In the genomic region with DNA sequence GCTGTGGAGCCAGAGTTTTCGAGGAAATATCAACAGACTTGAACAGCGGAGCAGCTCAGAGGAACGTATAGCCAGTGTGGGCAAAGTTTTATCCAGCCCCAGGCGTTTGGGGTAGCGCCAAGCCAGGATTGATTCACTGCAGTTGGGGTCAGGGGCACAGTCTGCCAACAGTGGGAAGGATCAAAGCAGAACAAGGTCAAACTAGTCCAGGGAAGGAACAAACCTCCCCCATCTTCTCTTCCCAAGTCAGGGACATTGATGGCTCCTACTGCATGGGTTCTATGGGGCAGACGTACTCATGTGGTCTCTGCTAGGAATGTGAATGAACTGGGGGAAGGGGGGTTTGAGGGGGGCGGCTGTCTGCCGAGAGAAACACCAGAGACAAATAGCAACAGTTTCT, we compare ENCODE assay signal across 8 mouse cellular contexts. TPM values are rescaled to one million over a fixed set of nuclear protein-coding genes. Genes with fewer than 3 reads are reported as not detected.
DNase-seq lines count a peak whose midpoint lies in the region; ATAC-seq and TF ChIP-seq lines count a peak whose summit lies in the region.
"Had no signal": no experiment of that assay in that cellular context is flagged by ENCODE, and none has a peak within 500 bp of the region (broad histone marks: within the 10 kb centered on the region; RNA-seq: fewer than 3 reads in every experiment).

No protein-coding gene starts in this region.

- H3K4me2 ChIP-seq in midbrain, embryonic 14.5 days (ENCODE audit: low read length), result no peak overlapping the region

- no peak overlapping the region for H3K9ac ChIP-seq in midbrain, embryonic 14.5 days (replicated peaks; ENCODE audit: low read length)

- DNase-seq in adrenal gland, adult 2 months, result peak; percentile 90
- DNase-seq in embryo, embryonic 10.5 days (ENCODE audit: low spot score), result peak; percentile 77
- peak; percentile 37 for DNase-seq in kidney, adult 9 months
- DNase-seq in midbrain, embryonic 14.5 days, result peak; percentile 44
- DNase-seq in right cerebral cortex, postnatal 10 days (ENCODE audit: low spot score in 2 of 2), result no peak
- DNase-seq in right cerebral cortex, adult 2 months (ENCODE audit: low spot score in 2 of 2), result no peak
- DNase-seq in lung, adult 2 months, result no peak

- H3K9me3 ChIP-seq in midbrain, embryonic 14.5 days (ENCODE audit: control insufficient read depth, low read length), result no peaks in the 10 kb centered on the region

- TF ChIP-seq POLR2A in lung, adult 2 months (IDR thresholded peaks at IDR 0.05; ENCODE audit: borderline replicate concordance, extremely low read depth, low read depth, low read length), result no peak

- H3K4me3 ChIP-seq in midbrain, embryonic 14.5 days (replicated peaks; ENCODE audit: low read depth, low read length), result no peak overlapping the region
- no peak overlapping the region for H3K4me3 ChIP-seq in lung, adult 2 months (replicated peaks; ENCODE audit: extremely low read depth, low read depth, low read length)

- no peak for ATAC-seq in midbrain, embryonic 14.5 days (ENCODE audit: low FRiP score, low TSS enrichment)

- H3K27me3 ChIP-seq in midbrain, embryonic 14.5 days (ENCODE audit: control insufficient read depth, insufficient read depth, low read length), result no peaks in the 10 kb centered on the region

- WGBS in midbrain, embryonic 14.5 days, result 40% methylated on average over 8 of the region's 8 CpGs
- 18% methylated on average over 8 of the region's 8 CpGs for WGBS in lung, adult 2 months

- no peaks in the 10 kb centered on the region for H3K36me3 ChIP-seq in midbrain, embryonic 14.5 days (ENCODE audit: control insufficient read depth, insufficient read depth, low read length)

- no peak overlapping the region for H3K27ac ChIP-seq in midbrain, embryonic 14.5 days (replicated peaks; ENCODE audit: low read depth, low read length)
- H3K27ac ChIP-seq: macrophage had no signal

- TF ChIP-seq CTCF in lung, adult 2 months (IDR thresholded peaks at IDR 0.05; ENCODE audit: insufficient read depth, low read length), result no peak

- peaks cover 38% of the 10 kb centered on the region for H3K4me1 ChIP-seq in midbrain, embryonic 14.5 days (ENCODE audit: control insufficient read depth, insufficient read depth, low read length)
- H3K4me1 ChIP-seq in lung, adult 2 months (ENCODE audit: control insufficient read depth, insufficient read depth, low read length), result peaks cover 7% of the 10 kb centered on the region; the same call in 1 of the 2 replicates

RNA-seq across cellular contexts. Expression of a gene that starts 48.7 kb away (rescaled TPM):
- 10 to 100 TPM; 10.0 to 11.6 TPM for total RNA-seq in adrenal gland, adult 2 months (2021)
- 11.9 and 14.1 TPM in 2 replicates for polyA plus RNA-seq in adrenal gland, adult 2 months (2012; rRNA removed)
- 18.0 TPM in 2 replicates for polyA plus RNA-seq in midbrain, embryonic 14.5 days (2014; fragmentation: Nextera tagmentation; extraction: Ambion mirVana)
- polyA plus RNA-seq in lung, adult 2 months (2012; rRNA removed), result 8.3 and 8.8 TPM in 2 replicates

Comparison
In these comparisons a context has a peak if more than half of its experiments do, and no peak if none do; other contexts are left out.
1. DNase-seq: peak in adrenal gland, adult 2 months (single experiment), embryo, embryonic 10.5 days (single experiment), kidney, adult 9 months (single experiment) and midbrain, embryonic 14.5 days (single experiment); none in right cerebral cortex, postnatal 10 days (0 of 2), right cerebral cortex, adult 2 months (0 of 2) and lung, adult 2 months (single experiment).